In the genomic region with DNA sequence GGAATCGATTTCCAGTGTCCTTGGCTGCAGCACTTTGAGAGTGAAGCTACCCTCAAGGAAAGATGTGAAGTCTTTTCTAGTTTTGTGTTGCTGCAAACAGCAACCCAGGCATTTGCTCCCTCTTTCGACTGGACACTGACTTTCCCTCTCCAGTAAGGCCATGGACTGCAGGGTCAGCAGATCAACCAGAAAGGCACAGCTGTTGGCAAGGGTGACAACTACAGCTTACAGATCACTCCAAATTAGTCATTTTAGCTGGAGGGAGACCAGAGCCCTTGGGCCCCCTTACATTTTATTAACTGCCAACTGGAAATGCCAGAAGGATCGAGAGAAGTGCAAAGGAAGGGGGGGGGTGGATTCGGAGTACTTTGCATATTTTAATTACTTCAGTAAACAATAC, we compare ENCODE assay signal across 34 mouse cellular contexts.
A peak's percentile ranks its signal among the peaks of the same experiment; 100 is the strongest.
DNase-seq lines count a peak whose midpoint lies in the region; ATAC-seq and TF ChIP-seq lines count a peak whose summit lies in the region.
"Had no signal": no experiment of that assay in that cellular context is flagged by ENCODE, and none has a peak within 500 bp of the region (broad histone marks: within the 10 kb centered on the region; RNA-seq: fewer than 3 reads in every experiment).

No protein-coding gene starts in this region.

- intact Hi-C loops in heart, postnatal 10 days (cut with DNase I) = no loop called here
- intact Hi-C loops in heart, postnatal 36 days (cut with DNase I) = no loop called here

- H3K9ac ChIP-seq in lung, embryonic 16.5 days (ENCODE audit: low read length) = no peak overlapping the region
- H3K9ac ChIP-seq: embryonic facial prominence, embryonic 12.5 days; forebrain, embryonic 15.5 days; heart, embryonic 15.5 days; hindbrain, embryonic 14.5 days; limb, embryonic 13.5 days; liver, embryonic 13.5 days; lung, embryonic 15.5 days; midbrain, embryonic 13.5 days; neural tube, embryonic 13.5 days had no signal

- H3K27me3 ChIP-seq in lung, embryonic 16.5 days (ENCODE audit: control insufficient read depth, insufficient read depth, low read depth, low read length) = no peaks in the 10 kb centered on the region
- H3K27me3 ChIP-seq: embryonic facial prominence, embryonic 12.5 days; forebrain, embryonic 15.5 days; heart, embryonic 15.5 days; limb, embryonic 13.5 days; liver, embryonic 13.5 days; lung, embryonic 15.5 days; megakaryocyte, embryonic 14.5 days; midbrain, embryonic 13.5 days; neural tube, embryonic 13.5 days had no signal

- DNase-seq in heart, postnatal 10 days = peak; percentile 3 to 7
- no peak for DNase-seq in heart, postnatal 36 days
- no peak for DNase-seq in lung, adult 2 months
- DNase-seq in lung, postnatal 14 days = peak; percentile 14
- no peak for DNase-seq in spleen, postnatal 10 days (ENCODE audit: low spot score in 2 of 2)
- DNase-seq: adrenal gland, adult 8-10 months; B cell, adult 2 months; cerebellum, adult 11 months; cerebellum, adult 9-10 months; embryo, embryonic 11 days; gastrocnemius, adult 2 months; heart, postnatal 4 days; kidney, adult 11 months; kidney, postnatal 36 days; liver, embryonic 13.5 days; right cerebral cortex, postnatal 14 days; spleen, adult 18-20 months; thymus, adult 2 months; thymus, postnatal 36 days had no signal

- H3K27ac ChIP-seq in lung, embryonic 16.5 days (ENCODE audit: low read length) = no peak overlapping the region
- H3K27ac ChIP-seq: embryonic facial prominence, embryonic 12.5 days; forebrain, embryonic 15.5 days; gastrocnemius, adult 2 months; heart, embryonic 15.5 days; layer of hippocampus, adult 2 months; left cerebral cortex, adult 2 months; limb, embryonic 13.5 days; liver, embryonic 13.5 days; lung, embryonic 15.5 days; midbrain, embryonic 13.5 days; neural tube, embryonic 13.5 days had no signal

- no peaks in the 10 kb centered on the region for H3K9me3 ChIP-seq in lung, embryonic 16.5 days (ENCODE audit: control insufficient read depth, low read length)
- H3K9me3 ChIP-seq: embryonic facial prominence, embryonic 12.5 days; forebrain, embryonic 15.5 days; heart, embryonic 15.5 days; limb, embryonic 13.5 days; liver, embryonic 13.5 days; lung, embryonic 15.5 days; midbrain, embryonic 13.5 days; neural tube, embryonic 13.5 days had no signal

- WGBS in lung, embryonic 16.5 days = 40% methylated on average over 4 of the region's 4 CpGs
- 53% methylated on average over 4 of the region's 4 CpGs for WGBS in lung, adult 2 months

- peak; percentile 52 for ATAC-seq in lung, embryonic 16.5 days (ENCODE audit: low read depth)
- ATAC-seq in megakaryocyte-erythroid progenitor cell, adult 5-6 weeks (replicated peaks; ENCODE audit: low FRiP score, low TSS enrichment, poor library complexity, severe bottlenecking) = no peak
- ATAC-seq: activated CD4-positive, CD25-positive, alpha-beta regulatory T cell, adult 4 months; inflammation-experienced regulatory T-cells, adult 6 months had no signal

- no peaks in the 10 kb centered on the region for H3K36me3 ChIP-seq in lung, embryonic 16.5 days (ENCODE audit: control insufficient read depth, insufficient read depth, low read length)
- H3K36me3 ChIP-seq: embryonic facial prominence, embryonic 12.5 days; forebrain, embryonic 15.5 days; heart, embryonic 15.5 days; limb, embryonic 13.5 days; liver, embryonic 13.5 days; lung, embryonic 15.5 days; midbrain, embryonic 13.5 days; neural tube, embryonic 13.5 days had no signal

- TF ChIP-seq POLR2A in lung, adult 2 months (IDR thresholded peaks at IDR 0.05; ENCODE audit: borderline replicate concordance, extremely low read depth, low read depth, low read length) = no peak

- no peak for TF ChIP-seq CTCF in lung, adult 2 months (IDR thresholded peaks at IDR 0.05; ENCODE audit: insufficient read depth, low read length)

- H3K4me3 ChIP-seq in lung, embryonic 16.5 days (ENCODE audit: low read length) = no peak overlapping the region
- no peak overlapping the region for H3K4me3 ChIP-seq in lung, adult 2 months (replicated peaks; ENCODE audit: extremely low read depth, low read depth, low read length)
- H3K4me3 ChIP-seq: embryonic facial prominence, embryonic 12.5 days; forebrain, embryonic 15.5 days; gastrocnemius, adult 2 months; heart, embryonic 15.5 days; layer of hippocampus, adult 2 months; left cerebral cortex, adult 2 months; limb, embryonic 13.5 days; liver, embryonic 13.5 days; lung, embryonic 15.5 days; megakaryocyte, embryonic 14.5 days; midbrain, embryonic 13.5 days; neural tube, embryonic 13.5 days had no signal

- no peak overlapping the region for H3K4me2 ChIP-seq in lung, embryonic 16.5 days (ENCODE audit: low read depth, low read length)
- H3K4me2 ChIP-seq: embryonic facial prominence, embryonic 12.5 days; forebrain, embryonic 15.5 days; heart, embryonic 15.5 days; hindbrain, embryonic 14.5 days; limb, embryonic 13.5 days; liver, embryonic 13.5 days; lung, embryonic 15.5 days; midbrain, embryonic 13.5 days; neural tube, embryonic 13.5 days had no signal

- peaks cover 3% of the 10 kb centered on the region; the same call in 1 of the 2 replicates for H3K4me1 ChIP-seq in lung, embryonic 16.5 days (replicated peaks; ENCODE audit: control insufficient read depth, insufficient read depth, low read length)
- no peaks in the 10 kb centered on the region for H3K4me1 ChIP-seq in lung, adult 2 months (ENCODE audit: control insufficient read depth, insufficient read depth, low read length)
- H3K4me1 ChIP-seq: embryonic facial prominence, embryonic 12.5 days; heart, embryonic 15.5 days; limb, embryonic 13.5 days; liver, embryonic 13.5 days; megakaryocyte, embryonic 14.5 days had no signal

Comparison
In these comparisons a context has a peak if more than half of its experiments do, and no peak if none do; other contexts are left out.
1. DNase-seq: peak in heart, postnatal 10 days (2 of 2) and lung, postnatal 14 days (single experiment); none in heart, postnatal 36 days (0 of 2), lung, adult 2 months (single experiment) and spleen, postnatal 10 days (0 of 2).